Mouse (Mus musculus) hindbrain, postnatal 0 days (tissue): ENCODE measurements around the gene Gm3336. TPM values are rescaled to one million over a fixed set of nuclear protein-coding genes. Genes with fewer than 3 reads are reported as not detected.

Experiments used
- ATAC-seq: fragments of 200-750 bp; cut with Nextera tagmentation; 2 replicates; pipeline ENCODE4 v1.8.0; 2017; ENCODE audit warnings: mild to moderate bottlenecking, moderate TSS enrichment, moderate library complexity
- DNase-seq: peaks from one replicate; pipeline ENCODE4 v3.0.0-alpha.2; 2015; ENCODE audit warnings: low spot score
- H3K27ac ChIP-seq: fragments of 300-500 bp; sonication (generic); 2 replicates; pipeline ENCODE4 v1.5.1; 2014; ENCODE audit warnings: mild to moderate bottlenecking
- H3K27me3 ChIP-seq: fragments of 300-500 bp; sonication (generic); 2 replicates; pipeline ENCODE4 v1.6.1; 2014; ENCODE audit warnings: low read length, mixed read lengths; ENCODE audit not compliant: insufficient read depth
- H3K36me3 ChIP-seq: fragments of 300-500 bp; sonication (generic); 2 replicates; pipeline ENCODE4 v1.6.1; 2014; ENCODE audit warnings: low read length, mixed read lengths; ENCODE audit not compliant: insufficient read depth
- H3K4me1 ChIP-seq: fragments of 300-500 bp; sonication (generic); 2 replicates; pipeline ENCODE4 v1.6.1; 2014; ENCODE audit warnings: antibody characterized with exemption, low read length, mixed read lengths; ENCODE audit not compliant: insufficient read depth
- H3K4me2 ChIP-seq: fragments of 300-500 bp; sonication (generic); 2 replicates; pipeline ENCODE4 v1.6.1; 2014; ENCODE audit warnings: low read depth, mild to moderate bottlenecking, low read length, moderate library complexity, mixed read lengths
- H3K4me3 ChIP-seq: fragments of 300-500 bp; sonication (generic); 2 replicates; pipeline ENCODE4 v1.5.1; 2014; ENCODE audit warnings: low read length
- H3K9ac ChIP-seq: fragments of 300-500 bp; sonication (generic); replicated peaks from 2 replicates; pipeline ENCODE4 v1.6.1; 2014; ENCODE audit warnings: mild to moderate bottlenecking, low read length, moderate library complexity, mixed read lengths
- H3K9me3 ChIP-seq: fragments of 300-500 bp; sonication (generic); 2 replicates; pipeline ENCODE4 v1.6.1; 2016; ENCODE audit warnings: low read length, mixed read lengths
- CTCF ChIP-seq: IDR thresholded peaks from 2 replicates; pipeline ENCODE4 v1.5.1; 2016; ENCODE audit warnings: antibody characterized with exemption, control low read depth, low read depth
- WGBS: fragments of 180-500 bp; shearing (Covaris S2); extraction: QIAGEN DNeasy Blood & Tissue Kit; methylation state at CpG from one replicate; pipeline ENCODE4 v1.1.7; 2014; 5-methylcytosine and 5-hydroxymethylcytosine counted together
- polyA plus RNA-seq: library from polyadenylated mRNA; unstranded; fragments of >200 nt; fragmentation: Nextera tagmentation; extraction: Ambion mirVana; gene quantifications from 2 replicates; pipeline ENCODE4 v1.2.1, GENCODE M21; 2015
- total RNA-seq: library from RNA; depleted of rRNA; stranded (reverse); fragments of >200 nt; gene quantifications from 2 replicates; pipeline ENCODE4 v1.2.3, GENCODE M21; 2014

The Gm3336 gene
- total and polyA plus RNA-seq, 2 experiments from 2014 or later: not detected

DNA sequence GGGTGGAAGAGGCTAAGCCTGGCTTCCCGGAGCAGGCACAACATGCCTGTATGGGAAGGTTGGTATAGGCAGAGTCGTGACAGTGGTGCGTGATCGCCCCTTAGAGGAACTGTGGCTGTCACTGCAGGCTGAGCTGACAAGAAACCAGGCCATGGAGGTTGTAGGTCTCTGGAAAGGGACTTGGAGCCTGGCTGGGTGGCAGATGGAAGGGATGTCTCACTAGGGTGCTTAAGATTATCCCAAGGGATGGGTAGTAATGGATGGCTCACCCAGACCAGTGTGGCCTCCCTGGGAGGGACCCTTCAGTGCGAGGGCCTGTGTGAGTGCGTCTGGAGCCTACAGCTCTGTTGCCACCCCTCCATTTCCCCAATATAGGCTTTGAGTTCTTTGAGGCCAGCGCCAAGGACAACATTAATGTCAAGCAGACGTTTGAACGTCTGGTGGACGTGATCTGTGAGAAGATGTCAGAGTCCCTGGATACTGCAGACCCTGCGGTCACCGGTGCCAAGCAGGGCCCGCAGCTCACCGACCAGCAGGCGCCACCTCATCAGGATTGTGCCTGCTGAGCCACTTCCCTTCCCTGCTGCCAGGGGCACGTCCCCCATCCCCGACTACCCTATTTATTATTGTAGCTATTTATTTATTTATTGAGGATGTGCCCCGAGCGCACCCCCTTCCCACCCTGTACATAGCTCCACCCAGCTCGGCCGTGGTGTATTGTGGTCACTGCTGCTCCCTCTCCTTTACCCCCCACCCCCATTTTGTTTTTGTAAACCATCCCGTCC is 39.4 kb downstream of the Gm3336 start:
- Histone ChIP-seq H3K9ac (0 out of 2 replicates have a peak overlapping the region, but pooled peaks have one; percentile 35), H3K4me2 (no peak overlapping the region), H3K27ac (peak overlapping the region; percentile 52; the same call in 1 of the 2 replicates), H3K4me1 (peaks cover 18% of the 10 kb centered on the region), H3K9me3 (no peaks in the 10 kb centered on the region), H3K4me3 (no peak overlapping the region), H3K27me3 (no peaks in the 10 kb centered on the region), H3K36me3 (peaks cover 20% of the 10 kb centered on the region)
- peak; percentile 67 for TF ChIP-seq CTCF
- ATAC-seq (no peak), DNase-seq (peak; percentile 61)
- 44% methylated on average over 22 of the region's 22 CpGs for WGBS

- no peak for TF ChIP-seq CTCF
- no peak overlapping the region for H3K9ac ChIP-seq
- WGBS: 60% methylated on average over 7 of the region's 7 CpGs
- peak overlapping the region; percentile 49; the same call in 1 of the 2 replicates for H3K27ac ChIP-seq
- H3K27me3 ChIP-seq: no peaks in the 10 kb centered on the region
- H3K9me3 ChIP-seq: no peaks in the 10 kb centered on the region
- H3K4me3 ChIP-seq: no peak overlapping the region
- ATAC-seq (no peak), DNase-seq (peak; percentile 66)
- H3K36me3 ChIP-seq: peaks cover 20% of the 10 kb centered on the region
- H3K4me2 ChIP-seq: no peak overlapping the region
- H3K4me1 ChIP-seq: peaks cover 18% of the 10 kb centered on the region
Observed at GRCm38 (mm10) chr8:70758308-70758615, 39.9 kb downstream of the Gm3336 start.

GRCm38 (mm10) chr8:70758616-70759561 is 40.5 kb downstream of the Gm3336 start:
- 56% methylated on average over 19 of the region's 19 CpGs for WGBS
- H3K4me2 ChIP-seq: peak overlapping the region; percentile 90; the same call in 1 of the 2 replicates
- no peaks in the 10 kb centered on the region for H3K9me3 ChIP-seq
- peak overlapping the region; percentile 62; the same call in 1 of the 2 replicates for H3K27ac ChIP-seq
- H3K36me3 ChIP-seq: peaks cover 20% of the 10 kb centered on the region
- H3K9ac ChIP-seq: no peak overlapping the region
- peaks cover 18% of the 10 kb centered on the region for H3K4me1 ChIP-seq
- peak; percentile 67 for DNase-seq
- H3K4me3 ChIP-seq: no peak overlapping the region
- H3K27me3 ChIP-seq: no peaks in the 10 kb centered on the region
- no peak for TF ChIP-seq CTCF
- ATAC-seq: no peak

GRCm38 (mm10) chr8:70760350-70760749 is 42.0 kb downstream of the Gm3336 start:
- WGBS: under 1% methylated on average over 22 of the region's 22 CpGs
- peak overlapping the region; percentile 60 for H3K4me3 ChIP-seq
- H3K9me3 ChIP-seq: no peaks in the 10 kb centered on the region
- peak overlapping the region; percentile 62; the same call in 1 of the 2 replicates for H3K27ac ChIP-seq
- peak overlapping the region; percentile 90 for H3K4me2 ChIP-seq
- peak overlapping the region; percentile 64 for H3K9ac ChIP-seq
- ATAC-seq (no peak), DNase-seq (peak; percentile 25)
- peaks cover 20% of the 10 kb centered on the region for H3K36me3 ChIP-seq
- no peak for TF ChIP-seq CTCF
- peaks cover 18% of the 10 kb centered on the region for H3K4me1 ChIP-seq
- H3K27me3 ChIP-seq: no peaks in the 10 kb centered on the region

- DNase-seq (peak; percentile 99), ATAC-seq (peak; percentile 95)
- WGBS: under 1% methylated on average over 55 of the region's 55 CpGs
- peak within 1 kb of the TSS; percentile 62; the same call in 1 of the 2 replicates for H3K27ac ChIP-seq
- H3K4me3 ChIP-seq: peak within 1 kb of the TSS; percentile 60
- no peaks in the 10 kb centered on the region for H3K9me3 ChIP-seq
- peaks cover 14% of the 10 kb centered on the region for H3K4me1 ChIP-seq
- H3K36me3 ChIP-seq: peaks cover 20% of the 10 kb centered on the region
- TF ChIP-seq CTCF: no peak
- H3K9ac ChIP-seq: peak within 1 kb of the TSS; percentile 64
- peak within 1 kb of the TSS; percentile 90 for H3K4me2 ChIP-seq
- H3K27me3 ChIP-seq: no peaks in the 10 kb centered on the region
Observed at GRCm38 (mm10) chr8:70760775-70761406, 42.5 kb downstream of the Gm3336 start, which contains the start of gene Mpv17l2. Gene Mpv17l2, minus strand, starts transcription at chr8:70760946.

DNA sequence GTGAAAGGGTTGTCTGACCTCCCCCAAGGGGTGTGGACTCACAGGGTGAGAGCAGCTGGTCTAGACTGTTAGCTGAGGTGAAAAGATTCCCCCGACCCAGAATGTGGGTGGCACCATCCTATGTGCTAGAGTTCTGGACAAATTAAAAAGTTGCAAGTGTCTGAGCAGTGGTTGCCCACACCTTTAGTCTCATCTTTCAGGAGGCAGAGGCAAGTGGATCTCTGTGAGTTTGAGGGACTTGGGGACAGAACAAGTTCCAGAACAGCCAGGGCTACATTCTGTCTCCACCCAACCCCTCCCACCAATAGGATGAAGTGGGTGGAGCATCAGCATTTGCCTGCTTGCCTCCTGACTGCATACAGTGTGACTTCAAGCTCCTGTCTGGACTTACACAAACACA is 43.8 kb downstream of the Gm3336 start:
- Histone ChIP-seq H3K36me3 (peaks cover 8% of the 10 kb centered on the region), H3K9ac (no peak overlapping the region), H3K9me3 (no peaks in the 10 kb centered on the region), H3K4me2 (no peak overlapping the region), H3K4me1 (peaks cover 18% of the 10 kb centered on the region), H3K4me3 (no peak overlapping the region), H3K27ac (no peak overlapping the region), H3K27me3 (no peaks in the 10 kb centered on the region)
- 88% methylated on average over 1 of the region's 1 CpGs for WGBS
- ATAC-seq: no peak
- TF ChIP-seq CTCF: no peak
- DNase-seq: no peak
